Mouse (Mus musculus) fibroblast of lung, adult 2 months (primary cell): ENCODE measurements around the gene Rnase2a.
"Not testable (repeated sequence)": the region's sequence is repeated elsewhere in the genome, so short reads cannot be mapped to it uniquely, and the experiment has no call there.

Experiments used
- DNase-seq: peaks from one replicate; pipeline ENCODE4 v3.0.0-alpha.2; 2011; ENCODE audit warnings: low read depth

Gene Rnase2a

DNA sequence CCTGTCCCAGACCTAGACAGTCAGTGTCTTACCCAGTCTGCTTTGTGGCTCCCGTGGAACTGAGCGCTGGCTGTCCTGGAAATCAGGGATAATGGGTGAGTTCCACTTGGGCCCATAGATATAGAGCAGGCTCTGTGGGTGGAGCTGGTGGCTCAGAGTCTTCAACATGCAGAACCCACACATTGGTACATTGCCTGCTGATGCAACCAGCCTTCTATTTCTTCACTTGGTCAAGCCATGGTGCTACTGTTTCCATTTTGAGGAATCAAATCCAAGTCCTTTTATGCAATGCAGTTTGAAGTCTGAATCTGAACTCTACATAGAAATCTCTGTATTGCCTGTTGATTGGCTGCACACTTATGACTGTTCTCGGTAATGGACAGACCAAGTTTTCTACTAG, at the start of gene Rnase2a:
Gene Rnase2a, minus strand, starts transcription at position 72 of the 400 bp plus-strand sequence.
- DNase-seq, result no peak

- DNase-seq, result no peak
Measured at GRCm38 (mm10) chr14:51291505-51291904, 35.6 kb upstream of the Rnase2a start.

DNA sequence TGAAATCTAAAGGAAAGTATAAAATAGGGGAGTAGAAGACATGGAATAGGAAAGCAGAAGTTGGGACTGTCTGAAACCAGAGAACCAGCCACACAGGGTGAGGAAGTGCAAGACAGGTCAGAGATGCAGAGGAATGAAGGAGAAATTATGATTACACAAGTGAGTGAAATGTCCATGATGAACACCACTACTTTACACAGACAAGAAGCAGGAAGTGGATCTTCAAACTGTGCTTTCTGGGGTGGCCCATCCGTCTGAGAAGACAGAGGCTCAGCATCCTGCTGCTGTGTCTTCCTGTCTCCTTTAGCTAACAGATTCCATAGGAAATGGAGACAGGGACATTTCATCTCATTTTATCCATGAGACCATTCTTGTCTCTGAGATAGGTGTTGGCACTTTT, 22.6 kb upstream of the Rnase2a start:
- DNase-seq, result not testable (repeated sequence)

DNA sequence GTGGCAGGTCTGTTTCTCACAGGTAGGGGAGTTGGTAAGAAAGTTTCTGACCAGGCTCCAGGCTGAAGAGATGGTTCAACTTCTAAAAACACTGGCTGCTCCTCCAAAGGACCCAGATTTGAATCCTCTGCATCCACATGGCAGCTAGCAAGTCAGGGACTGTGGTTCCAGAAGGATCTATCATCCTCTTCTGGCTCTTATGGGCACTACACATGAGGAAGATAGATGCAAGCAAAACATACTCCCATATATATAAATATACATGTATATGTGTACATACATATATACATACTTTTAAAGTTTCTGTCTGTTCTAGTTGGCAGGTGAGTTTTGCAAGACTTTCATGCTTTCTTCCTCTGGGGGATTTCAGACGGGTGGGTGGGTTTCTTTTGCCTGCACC, 12.8 kb upstream of the Rnase2a start:
- no peak for DNase-seq

DNA sequence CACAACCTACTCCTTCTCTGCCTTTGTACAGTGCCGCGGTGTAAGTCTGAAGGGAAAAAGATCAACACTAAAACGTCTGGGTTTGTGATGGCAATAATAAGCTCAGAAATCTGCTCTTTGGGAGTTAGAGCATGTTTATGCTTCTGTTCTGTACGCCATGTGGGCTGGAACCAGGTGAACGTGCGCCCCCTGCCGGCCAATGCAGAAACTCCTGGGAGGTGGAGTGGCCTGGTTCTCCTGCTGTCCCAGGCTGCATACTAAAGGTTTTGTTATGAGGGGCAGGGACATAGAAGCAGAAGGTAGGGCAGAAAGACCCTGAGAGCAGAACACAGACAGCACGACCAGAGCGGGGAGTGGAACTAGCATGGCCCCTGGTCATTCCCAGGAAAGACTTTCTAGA, 10.2 kb upstream of the Rnase2a start:
- peak; percentile 58 for DNase-seq

GRCm38 (mm10) chr14:51265667-51266066, 9.8 kb upstream of the Rnase2a start:
- no peak for DNase-seq

GRCm38 (mm10) chr14:51262397-51262796, 6.5 kb upstream of the Rnase2a start:
- DNase-seq, result no peak

DNA sequence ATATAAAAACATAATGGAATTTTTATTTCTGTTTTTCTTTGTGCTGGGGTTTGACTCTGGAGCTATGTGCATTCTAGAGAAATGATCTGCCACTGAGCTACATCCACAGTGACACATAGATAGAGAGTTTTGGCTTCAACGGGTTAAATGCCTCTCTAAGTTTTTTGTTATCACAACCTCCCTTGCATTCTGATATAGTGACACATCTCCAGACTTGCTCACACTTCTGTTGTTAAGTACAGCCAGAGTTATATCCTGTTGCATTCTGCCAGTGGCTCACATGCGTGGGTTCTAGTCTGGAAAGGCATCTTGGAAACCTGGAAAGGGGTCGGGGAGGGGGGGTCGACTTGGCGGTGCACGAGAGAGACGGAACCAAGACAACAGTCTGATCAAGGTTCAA, 3.8 kb upstream of the Rnase2a start:
- DNase-seq, result no peak

DNA sequence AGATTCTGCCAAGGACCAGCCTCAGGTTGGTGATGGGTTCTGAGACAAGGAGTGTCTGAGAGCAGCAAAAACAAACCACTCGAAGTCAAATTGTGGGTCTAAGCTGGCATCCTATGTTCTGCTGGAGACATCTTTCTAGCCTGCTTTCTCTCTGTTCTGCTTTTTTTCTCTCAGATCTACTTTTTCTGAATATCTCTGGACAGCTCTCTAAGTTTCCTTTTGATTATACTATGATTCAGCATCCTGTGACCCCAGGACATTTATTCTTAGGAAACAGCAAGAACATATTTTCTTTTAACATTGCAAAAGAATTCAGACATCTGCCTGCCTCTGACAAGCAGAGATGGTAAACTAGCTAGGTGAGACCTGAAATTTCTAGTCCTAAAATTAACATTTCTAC, 2.3 kb downstream of the Rnase2a start:
- no peak for DNase-seq

DNA sequence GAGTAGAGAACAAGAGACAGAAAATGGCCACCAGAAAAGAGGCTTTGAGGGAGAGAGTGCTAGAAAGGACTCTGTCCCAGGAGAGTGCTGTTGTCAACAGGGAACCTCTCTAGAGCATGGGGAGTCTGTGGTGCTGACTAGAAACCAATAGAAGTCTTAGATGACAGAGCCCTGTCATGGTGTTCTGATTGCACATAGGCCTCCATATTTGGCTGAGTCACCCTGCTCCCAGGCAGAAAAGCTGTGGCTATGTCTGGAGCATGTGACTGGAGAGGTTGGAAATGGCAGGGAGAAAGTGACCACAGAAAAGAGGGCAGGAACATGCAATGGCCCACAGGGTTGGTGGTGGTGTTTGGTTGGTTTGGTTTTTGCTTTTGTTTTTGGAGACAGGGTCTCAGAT, 3.7 kb downstream of the Rnase2a start:
- not testable (repeated sequence) for DNase-seq

DNA sequence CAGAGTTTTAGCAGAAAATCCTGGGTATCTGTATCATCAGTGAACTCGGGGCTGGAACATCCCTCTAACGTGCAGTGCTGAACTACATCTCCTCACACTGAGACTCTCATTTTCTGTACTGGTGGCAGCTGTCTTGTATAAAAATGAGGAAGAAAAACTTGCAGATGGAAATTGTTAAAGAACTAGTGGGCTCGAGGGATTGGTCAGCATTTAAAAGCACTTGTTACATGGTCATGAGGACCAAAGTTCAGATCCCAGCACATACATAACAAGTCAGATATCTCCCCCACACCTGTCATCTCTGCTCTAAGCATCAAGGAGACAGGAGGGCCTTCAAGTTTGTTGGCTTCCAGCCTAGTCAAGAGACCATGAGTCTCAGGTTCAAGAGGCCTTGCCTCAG, 5.6 kb downstream of the Rnase2a start:
- DNase-seq, result no peak

DNA sequence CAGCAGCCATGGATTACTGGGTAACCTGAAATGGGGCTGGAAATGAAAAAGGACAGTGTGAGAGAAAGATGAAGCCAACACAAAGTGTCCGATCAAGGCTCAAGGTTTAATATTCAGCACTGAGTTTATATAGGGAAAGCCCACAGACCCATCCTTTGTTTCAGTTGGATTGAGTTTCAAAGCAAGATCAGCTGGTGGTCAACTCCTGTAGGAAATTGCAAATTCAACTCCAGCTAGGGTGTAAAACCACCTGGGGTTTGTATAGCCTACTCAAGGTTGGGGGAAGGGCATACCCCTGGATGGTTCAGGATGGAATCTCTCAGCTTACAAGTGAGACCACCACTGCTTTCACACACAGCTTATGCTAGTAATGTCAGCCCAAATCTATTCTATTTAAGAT, 8.2 kb downstream of the Rnase2a start:
- no peak for DNase-seq

- peak; percentile 5 for DNase-seq
Measured at GRCm38 (mm10) chr14:51240899-51241298, 15.0 kb downstream of the Rnase2a start.

DNA sequence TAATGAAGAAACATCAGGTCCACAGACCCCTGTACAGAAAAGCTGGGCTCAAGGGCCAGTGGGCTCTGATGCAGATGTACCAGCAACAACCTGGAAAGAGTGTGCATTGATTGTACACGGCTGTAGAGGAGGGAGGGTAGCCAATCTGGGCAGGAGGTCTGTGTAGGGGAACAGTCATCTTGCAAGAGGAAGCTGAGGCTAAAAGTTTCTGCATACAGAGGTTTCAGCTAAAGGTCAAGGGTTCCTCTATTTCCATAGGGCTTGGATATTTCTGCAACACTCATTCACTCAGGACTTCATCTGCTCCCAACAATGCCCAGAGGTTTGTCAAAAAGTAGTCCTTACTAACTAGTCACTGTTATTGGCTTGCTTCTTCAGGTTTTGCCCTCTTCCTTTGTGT, 18.4 kb downstream of the Rnase2a start:
- DNase-seq, result not testable (repeated sequence)

GRCm38 (mm10) chr14:51229657-51230056, 26.3 kb downstream of the Rnase2a start:
- not testable (repeated sequence) for DNase-seq

GRCm38 (mm10) chr14:51220075-51220474, 35.8 kb downstream of the Rnase2a start:
- DNase-seq, result not testable (repeated sequence)
